Mouse (Mus musculus) left cerebral cortex, adult 18-20 months (tissue): Measurements from ENCODE around the gene Fam216b. TPM values are rescaled to one million over a fixed set of nuclear protein-coding genes. Genes with fewer than 3 reads are reported as not detected.

Experiments
- DNase-seq, 2 experiments: peaks; one replicate each; pipeline ENCODE4 v3.0.0; 2021 to 2022; ENCODE audit warnings: low spot score in 2 of 2, mixed read lengths in 1 of 2
- long read RNA-seq, 2 experiments: library from polyadenylated mRNA; stranded (forward); transcript quantifications; one replicate each; pipeline ENCODE4 v2.0.0; 2021
- total RNA-seq, 2 experiments: library from RNA; stranded (reverse); gene quantifications; 2 replicates each; pipeline ENCODE4 v1.2.3; 2021

Fam216b gene
- total RNA-seq = under 1 TPM in 1 of 2 experiments, not detected in 1; 0.26 TPM
- long read RNA-seq, experiment 1 = 0 reads
- long read RNA-seq, experiment 2 = 0 reads

DNA sequence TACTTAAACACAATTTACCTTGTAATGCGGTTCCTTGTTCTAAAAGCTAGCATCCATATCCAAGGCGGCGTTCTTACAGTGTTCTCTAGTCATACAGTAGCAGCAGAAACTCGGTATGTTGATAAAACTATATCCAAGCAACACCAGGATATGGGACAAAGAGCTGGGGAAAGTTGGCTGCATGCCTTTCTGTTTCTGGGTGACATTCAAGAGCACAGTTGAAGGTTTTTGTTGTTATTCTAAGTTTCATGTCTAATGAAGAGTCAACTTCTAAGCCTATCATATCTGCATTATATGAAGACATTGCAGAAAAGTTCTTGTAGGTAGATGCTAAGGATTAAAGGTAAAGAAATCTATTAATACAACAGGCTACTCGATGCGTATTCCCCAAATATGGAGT, at the start of gene Fam216b:
Fam216b (minus strand) TSS at position 101 of the 400 bp plus-strand sequence.
- no peak for DNase-seq

DNA sequence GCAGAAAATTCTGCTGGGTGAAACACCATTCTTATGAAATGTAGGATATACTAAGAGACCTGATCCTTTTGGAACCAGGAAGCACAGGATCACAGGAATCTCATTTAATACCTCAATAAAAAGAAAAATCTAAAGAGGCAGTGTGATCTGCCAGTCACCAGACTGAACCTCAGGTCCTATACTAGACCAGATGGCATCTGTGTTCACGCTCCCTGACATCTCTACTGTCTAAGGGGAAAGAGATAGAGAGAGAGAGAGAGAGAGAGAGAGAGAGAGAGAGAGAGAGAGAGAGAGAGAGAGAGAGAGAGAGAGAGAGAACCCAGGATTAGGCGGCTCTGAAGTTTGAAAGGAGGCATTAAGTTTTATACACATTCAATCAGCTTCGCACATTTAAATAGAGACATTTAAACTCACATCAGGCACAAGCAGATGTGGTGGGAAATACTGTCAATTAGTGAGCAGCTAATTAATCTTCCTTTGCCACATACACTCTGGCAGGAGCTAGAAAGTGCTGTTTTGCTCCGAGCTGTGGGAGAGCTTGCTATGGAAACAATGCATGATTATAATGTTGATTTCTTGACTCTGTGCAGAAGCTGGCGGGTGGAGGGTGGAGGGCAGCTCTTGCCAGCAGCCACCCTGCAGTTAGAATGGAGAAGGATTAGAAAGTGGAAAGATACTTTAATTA, 43.7 kb upstream of the Fam216b start:
- no peak for DNase-seq

DNA sequence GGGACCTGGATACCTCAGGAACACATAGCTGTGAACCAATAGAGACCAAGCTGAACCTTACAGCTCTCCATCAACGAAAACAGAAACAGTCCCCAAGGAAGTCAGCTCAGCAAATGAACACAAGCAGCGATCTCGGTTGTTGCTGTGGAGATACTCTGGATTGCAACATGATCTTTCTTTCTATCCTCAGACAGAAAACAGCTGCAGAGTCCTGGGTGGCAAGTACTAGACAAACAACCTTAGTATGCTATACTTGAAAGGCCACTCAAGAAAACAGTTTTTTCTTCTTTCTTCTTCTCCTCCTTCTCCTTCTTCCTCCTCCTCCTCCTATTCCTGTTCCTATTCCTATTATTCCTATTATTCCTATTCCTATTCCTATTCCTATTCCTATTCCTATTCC, 37.9 kb upstream of the Fam216b start:
- DNase-seq = no peak

DNA sequence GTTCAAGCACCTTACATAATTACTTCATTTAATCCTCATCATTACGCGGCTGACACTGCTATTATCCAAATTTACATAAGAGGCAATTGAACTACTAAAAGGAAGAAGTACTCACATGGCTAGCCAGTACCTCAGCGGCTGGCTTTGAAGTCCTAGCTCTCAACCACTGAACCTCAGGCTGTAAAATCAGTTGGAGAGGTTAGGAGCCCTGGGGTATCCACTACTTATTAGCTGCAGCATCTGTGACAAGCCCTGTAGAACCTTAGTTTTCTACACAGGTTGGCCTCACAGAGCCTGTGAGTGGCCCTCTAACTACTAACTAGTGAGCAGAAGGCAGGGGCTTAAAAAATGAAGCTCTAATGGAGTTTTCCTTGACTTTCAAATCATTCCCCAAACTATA, 31.5 kb upstream of the Fam216b start:
- no peak for DNase-seq

DNA sequence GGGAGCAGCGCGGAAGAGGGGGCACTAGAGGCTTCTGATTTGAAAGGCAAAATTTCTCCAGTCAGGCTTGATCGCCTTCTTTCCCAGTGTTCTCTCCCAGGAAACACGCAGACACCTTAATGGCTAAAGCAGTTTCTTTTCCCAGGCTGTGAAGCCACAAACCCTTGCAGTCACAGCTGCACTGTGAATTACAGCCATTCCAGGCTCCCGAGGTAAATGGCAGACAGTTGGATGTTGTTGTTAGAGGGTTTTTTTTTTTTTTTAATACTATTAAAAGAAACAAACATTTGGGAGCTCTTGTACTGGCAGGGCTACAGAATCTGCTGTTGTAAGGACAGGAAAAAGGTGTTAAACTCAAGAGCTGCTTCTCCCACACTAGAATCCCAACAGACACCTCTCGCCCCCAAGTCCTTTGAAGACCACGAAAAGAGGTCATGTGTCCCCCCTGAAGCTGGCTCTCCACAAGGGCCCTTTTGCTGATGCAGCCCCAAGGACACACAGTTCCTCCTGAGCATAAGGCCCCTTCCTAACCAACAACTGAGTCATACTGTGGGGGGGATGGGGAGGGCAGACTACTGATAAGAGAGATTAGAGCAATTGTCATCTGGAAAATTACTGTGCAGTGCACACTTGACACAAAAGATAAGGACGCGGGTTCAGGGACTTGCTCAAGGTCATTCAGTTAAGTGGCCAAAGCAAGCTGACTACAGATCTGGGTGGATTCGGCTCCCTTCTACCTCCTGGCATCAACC, 30.8 kb upstream of the Fam216b start:
- no peak for DNase-seq

- no peak for DNase-seq
Observed at GRCm38 (mm10) chr14:78117671-78118070, 28.9 kb upstream of the Fam216b start.

DNA sequence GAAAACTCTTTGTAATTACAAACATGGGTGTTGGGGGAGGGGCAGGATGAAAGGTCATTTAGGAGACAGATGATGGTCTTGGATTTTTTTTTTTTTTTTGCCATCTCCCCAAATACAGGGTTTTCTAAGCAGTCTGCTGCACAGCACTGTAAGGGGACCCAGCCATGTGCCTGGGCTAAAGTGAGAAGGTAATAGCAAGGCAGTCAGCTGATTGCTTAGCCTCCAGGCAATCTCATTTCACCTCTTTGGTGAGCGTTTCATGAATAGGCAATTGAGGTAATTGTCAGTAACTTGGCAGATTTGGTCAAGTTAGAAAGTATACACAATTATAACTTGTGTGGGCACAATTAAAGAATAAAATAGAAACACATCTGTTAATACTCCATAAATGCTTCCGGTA, 28.5 kb upstream of the Fam216b start:
- DNase-seq = no peak

DNA sequence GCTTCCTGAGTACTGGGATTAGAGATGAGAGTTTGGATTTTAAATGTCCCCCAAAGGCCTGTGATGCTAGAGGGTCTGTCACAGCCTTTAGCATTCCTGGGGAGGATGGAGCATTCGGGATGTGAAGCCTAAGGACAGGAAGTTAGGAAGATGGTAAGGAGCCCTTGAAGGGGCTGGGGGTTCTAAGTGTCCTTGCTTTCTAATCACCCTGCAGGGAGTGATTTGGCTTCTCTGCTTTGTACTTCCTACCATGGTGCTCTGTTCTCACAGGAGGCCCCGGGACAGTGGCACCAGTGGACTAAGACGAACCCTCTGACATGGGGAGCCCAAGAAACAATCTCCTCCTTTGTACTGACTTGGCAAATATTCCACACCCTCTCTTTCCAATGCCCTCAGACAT, 23.7 kb upstream of the Fam216b start:
- no peak for DNase-seq

DNA sequence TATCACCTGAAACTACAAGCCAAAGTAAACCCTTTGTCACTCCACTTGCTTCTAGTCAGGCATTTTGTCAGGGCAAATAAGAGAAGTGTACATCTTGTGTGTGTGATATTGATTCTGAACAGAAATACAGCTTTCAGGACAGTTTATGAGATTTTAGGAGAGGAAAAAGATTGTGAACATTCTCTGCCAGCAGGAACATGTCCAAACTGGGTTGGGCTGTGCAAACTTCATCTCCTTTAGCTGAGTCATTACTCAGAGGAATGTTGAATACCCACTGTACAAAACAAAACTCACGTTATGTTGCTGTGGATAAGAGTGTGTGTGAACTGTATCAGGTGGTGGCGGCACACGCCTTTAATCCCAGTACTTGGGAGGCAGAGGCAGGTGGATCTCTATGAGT, 22.1 kb upstream of the Fam216b start:
- DNase-seq = no peak

- no peak for DNase-seq
Observed at GRCm38 (mm10) chr14:78109419-78109818, 20.6 kb upstream of the Fam216b start.

DNA sequence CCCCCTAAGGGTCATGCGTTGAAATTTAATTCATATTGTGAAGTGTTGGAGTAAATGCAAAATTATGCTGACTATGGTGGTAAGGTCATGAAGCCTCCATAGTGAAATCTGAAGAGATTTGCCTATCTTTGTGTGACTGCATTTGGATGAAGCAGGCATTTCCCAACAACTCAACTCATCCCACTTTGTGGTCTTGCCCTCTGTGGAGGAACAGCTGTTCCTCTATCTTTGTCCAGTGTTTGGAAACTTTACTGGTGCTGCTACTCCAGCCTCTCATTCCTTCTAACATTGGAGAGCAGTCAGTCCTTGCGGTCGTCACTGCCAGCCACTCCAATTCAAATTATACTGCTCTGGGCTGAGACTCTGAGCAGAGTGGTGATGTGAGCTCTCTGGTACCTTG, 19.6 kb upstream of the Fam216b start:
- DNase-seq = no peak

- no peak for DNase-seq
Observed at GRCm38 (mm10) chr14:78089591-78089990, 784 bp upstream of the Fam216b start.

DNA sequence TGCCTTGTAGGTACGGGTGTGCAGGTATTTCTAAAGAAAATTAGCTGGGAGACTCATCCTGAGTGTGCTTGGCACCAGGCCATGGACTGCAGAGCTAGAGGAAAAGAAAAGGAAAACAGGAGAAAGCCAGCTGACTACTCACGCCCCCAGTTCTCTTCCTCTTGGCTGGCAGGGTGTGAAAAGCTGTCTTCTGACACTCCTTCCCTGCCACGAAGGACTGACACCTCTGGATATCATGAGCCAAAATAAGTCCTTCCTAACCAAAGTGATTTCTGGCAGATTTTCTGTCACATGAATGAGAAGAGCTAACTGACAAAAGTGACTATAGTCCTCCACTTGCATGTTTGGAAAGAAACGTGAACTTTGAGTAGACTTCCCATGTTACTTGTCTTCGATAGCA, 5.3 kb downstream of the Fam216b start:
- peak; percentile 3 to 9 for DNase-seq

- DNase-seq = no peak
Observed at GRCm38 (mm10) chr14:78077508-78077907, 11.3 kb downstream of the Fam216b start.

GRCm38 (mm10) chr14:78065938-78066710, 22.7 kb downstream of the Fam216b start:
- no peak for DNase-seq

- no peak for DNase-seq
Observed at GRCm38 (mm10) chr14:78062484-78062883, 26.3 kb downstream of the Fam216b start.

- no peak for DNase-seq
Observed at GRCm38 (mm10) chr14:78060609-78060951, 28.2 kb downstream of the Fam216b start.

- no peak for DNase-seq
Observed at GRCm38 (mm10) chr14:78059878-78060608, 28.8 kb downstream of the Fam216b start.

- DNase-seq = no peak
Observed at GRCm38 (mm10) chr14:78057362-78057761, 31.4 kb downstream of the Fam216b start.

DNA sequence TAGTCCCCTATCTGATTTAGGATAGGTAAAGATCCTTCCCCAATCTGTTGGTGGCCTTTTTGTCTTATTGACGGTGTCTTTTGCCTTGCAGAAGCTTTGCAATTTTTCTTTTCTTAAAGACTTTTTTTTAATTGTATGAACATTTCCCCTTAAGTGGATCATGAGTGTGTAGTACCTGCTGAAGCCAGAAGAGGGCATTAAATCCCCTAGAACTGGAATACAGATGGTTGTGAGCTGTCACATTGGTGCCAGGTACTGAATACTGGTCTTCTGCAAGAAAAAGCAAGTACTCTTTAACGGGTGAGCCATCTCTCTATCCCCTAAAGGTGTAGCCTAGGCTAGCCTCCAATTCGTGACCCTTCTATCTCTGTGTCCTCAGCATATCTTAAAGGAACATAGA, 32.4 kb downstream of the Fam216b start:
- no peak for DNase-seq

DNA sequence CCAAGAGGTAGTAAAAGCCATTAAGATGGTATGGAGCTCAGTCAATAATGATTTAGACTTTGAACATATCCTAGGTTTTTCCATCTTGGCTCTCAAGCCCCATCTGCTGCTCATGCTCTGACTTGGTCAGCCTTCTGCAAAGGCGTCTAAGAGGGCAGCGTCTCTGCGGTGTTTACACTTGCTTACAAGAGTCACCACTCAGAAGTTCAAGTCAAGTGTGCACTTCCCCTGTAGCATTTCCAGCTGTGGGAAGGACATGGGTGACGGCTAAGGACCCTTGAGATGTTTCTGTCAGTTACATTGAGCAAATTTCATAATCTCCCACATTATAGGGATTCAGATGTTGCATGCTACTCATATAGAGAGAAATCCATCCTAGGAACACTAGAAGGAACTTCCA, 40.1 kb downstream of the Fam216b start:
- DNase-seq = no peak
